Mouse (Mus musculus) CH12.LX (cell line): ENCODE data around the gene Triobp. TPM values are rescaled to one million over a fixed set of nuclear protein-coding genes. Genes with fewer than 3 reads are reported as not detected.

Experiments used
- DNase-seq: peaks from one replicate; pipeline ENCODE4 v3.0.0-alpha.2; 2013; ENCODE audit errors: extremely low read depth
- H3K27ac ChIP-seq: 2 replicates; pipeline ENCODE4 v1.5.1; 2012; ENCODE audit warnings: low read depth, mild to moderate bottlenecking, control low read depth, moderate library complexity; ENCODE audit not compliant: insufficient read depth
- H3K27me3 ChIP-seq: replicated peaks from 2 replicates; pipeline ENCODE3; 2012; ENCODE audit warnings: inconsistent platforms
- H3K36me3 ChIP-seq, 2 experiments: replicated peaks in 1 of 2; 2 replicates each; pipeline versions ENCODE3 to v1.6.1; 2012; ENCODE audit warnings: inconsistent platforms in 1 of 2, low read length in 1 of 2, mild to moderate bottlenecking in 1 of 2, mixed read lengths in 1 of 2, moderate library complexity in 1 of 2; ENCODE audit not compliant: control insufficient read depth in 1 of 2, insufficient read depth in 1 of 2
- H3K4me1 ChIP-seq, 2 experiments: 2 replicates each; pipeline ENCODE4 v1.6.1; 2012; ENCODE audit warnings: inconsistent platforms in 1 of 2, moderate library complexity in 1 of 2; ENCODE audit not compliant: insufficient read depth in 2 of 2, control insufficient read depth in 1 of 2
- H3K4me2 ChIP-seq: 2 replicates; pipeline ENCODE4 v1.6.1; 2012; ENCODE audit warnings: low read depth, mild to moderate bottlenecking, control low read depth; ENCODE audit not compliant: poor library complexity, insufficient read depth, severe bottlenecking
- H3K4me3 ChIP-seq, 3 experiments: fragments of 150-350 bp in 1 of 3; sonication (generic) in 1 of 3; replicated peaks in 1 of 3; 2 replicates each; pipeline versions ENCODE3 to v1.5.1; 2011 to 2012; ENCODE audit warnings: low read depth in 2 of 3, low read length in 2 of 3, mild to moderate bottlenecking in 2 of 3, moderate library complexity in 2 of 3, control low read depth in 1 of 3, improper control_type of control experiment in 1 of 3, inconsistent platforms in 1 of 3, mixed read lengths in 1 of 3; ENCODE audit not compliant: poor library complexity in 1 of 3
- H3K79me2 ChIP-seq: replicated peaks from 2 replicates; pipeline ENCODE4 v1.6.1; 2012; ENCODE audit warnings: mild to moderate bottlenecking, moderate library complexity; ENCODE audit not compliant: control insufficient read depth, poor library complexity, insufficient read depth, severe bottlenecking; ENCODE audit errors: extremely low read depth
- H3K9ac ChIP-seq: 2 replicates; pipeline ENCODE4 v1.6.1; 2012; ENCODE audit warnings: low read depth, mild to moderate bottlenecking, control low read depth, moderate library complexity; ENCODE audit not compliant: insufficient read depth
- H3K9me3 ChIP-seq: replicated peaks from 2 replicates; pipeline ENCODE3; 2012; ENCODE audit warnings: low read length, inconsistent platforms, mixed read lengths
- BHLHE40 ChIP-seq: IDR thresholded peaks from 2 replicates; pipeline ENCODE4 v1.6.1; 2011; ENCODE audit warnings: mild to moderate bottlenecking, low read depth, low read length, improper control_type of control experiment
- CHD1 ChIP-seq: IDR thresholded peaks from 2 replicates; pipeline ENCODE4 v1.6.1; 2012; ENCODE audit warnings: low read depth, low read length, improper control_type of control experiment, inconsistent platforms
- CHD2 ChIP-seq: IDR thresholded peaks from 2 replicates; pipeline ENCODE4 v1.6.1; 2011; ENCODE audit warnings: low read length, improper control_type of control experiment
- CTCF ChIP-seq, 2 experiments: IDR thresholded peaks in 1 of 2; conservative IDR thresholded peaks in 1 of 2; 2 replicates each; pipeline ENCODE4 v1.5.1; 2011 to 2012; ENCODE audit warnings: low read depth in 2 of 2, low read length in 2 of 2, improper control_type of control experiment in 1 of 2, inconsistent platforms in 1 of 2, mild to moderate bottlenecking in 1 of 2, moderate library complexity in 1 of 2
- E2F4 ChIP-seq: IDR thresholded peaks from 2 replicates; pipeline ENCODE4 v1.6.1; 2011; ENCODE audit warnings: low read depth, low read length, improper control_type of control experiment; ENCODE audit not compliant: insufficient replicate concordance
- ELF1 ChIP-seq: IDR thresholded peaks from 2 replicates; pipeline ENCODE4 v1.6.1; 2014; ENCODE audit warnings: low read depth, mild to moderate bottlenecking, inconsistent platforms, low read length, improper control_type of control experiment
- EP300 ChIP-seq: IDR thresholded peaks from 2 replicates; pipeline ENCODE4 v1.6.1; 2011; ENCODE audit warnings: low read length, improper control_type of control experiment
- ETS1 ChIP-seq: conservative IDR thresholded peaks from 2 replicates; pipeline ENCODE4 v1.6.1; 2012; ENCODE audit warnings: low read depth, mild to moderate bottlenecking, inconsistent platforms, low read length, improper control_type of control experiment, moderate library complexity
- GABPA ChIP-seq: IDR thresholded peaks from 2 replicates; pipeline ENCODE4 v1.6.1; 2012; ENCODE audit warnings: low read depth, low read length, improper control_type of control experiment, inconsistent platforms; ENCODE audit not compliant: insufficient replicate concordance
- JUN ChIP-seq: IDR thresholded peaks from 2 replicates; pipeline ENCODE4 v1.6.1; 2011; ENCODE audit warnings: low read depth, mild to moderate bottlenecking, low read length, improper control_type of control experiment, moderate library complexity; ENCODE audit not compliant: insufficient read depth
- JUND ChIP-seq: conservative IDR thresholded peaks from 2 replicates; pipeline ENCODE4 v1.6.1; 2011; ENCODE audit warnings: low read depth, low read length, improper control_type of control experiment
- KAT2A ChIP-seq: IDR thresholded peaks from 2 replicates; pipeline ENCODE4 v1.6.1; 2012; ENCODE audit warnings: low read length, improper control_type of control experiment, inconsistent platforms; ENCODE audit not compliant: insufficient replicate concordance
- MAFK ChIP-seq: IDR thresholded peaks from 2 replicates; pipeline ENCODE4 v1.6.1; 2011; ENCODE audit warnings: low read length, improper control_type of control experiment; ENCODE audit not compliant: insufficient replicate concordance
- MAZ ChIP-seq: IDR thresholded peaks from 2 replicates; pipeline ENCODE4 v1.6.1; 2012; ENCODE audit warnings: low read depth, mild to moderate bottlenecking, inconsistent platforms, low read length, improper control_type of control experiment, moderate library complexity
- MEF2A ChIP-seq: IDR thresholded peaks from 2 replicates; pipeline ENCODE4 v1.6.1; 2014; ENCODE audit warnings: low read depth, mild to moderate bottlenecking, inconsistent platforms, low read length, improper control_type of control experiment, borderline replicate concordance
- MXI1 ChIP-seq: IDR thresholded peaks from 2 replicates; pipeline ENCODE4 v1.6.1; 2011; ENCODE audit warnings: mild to moderate bottlenecking, low read depth, low read length, improper control_type of control experiment
- MYC ChIP-seq: IDR thresholded peaks from 2 replicates; pipeline ENCODE4 v1.6.1; 2011; ENCODE audit warnings: low read depth, mild to moderate bottlenecking, improper control_type of control experiment, low read length
- NELFE ChIP-seq: IDR thresholded peaks from 2 replicates; pipeline ENCODE4 v1.6.1; 2011; ENCODE audit warnings: low read depth, low read length, improper control_type of control experiment
- PAX5 ChIP-seq: IDR thresholded peaks from 2 replicates; pipeline ENCODE4 v1.6.1; 2012; ENCODE audit warnings: low read length, inconsistent platforms, mixed read lengths
- POLR2A ChIP-seq: IDR thresholded peaks from 2 replicates; pipeline ENCODE4 v1.6.1; 2011; ENCODE audit warnings: low read depth, mild to moderate bottlenecking, improper control_type of control experiment, low read length
- POLR2AphosphoS2 ChIP-seq: IDR thresholded peaks from 2 replicates; pipeline ENCODE4 v1.6.1; 2011; ENCODE audit warnings: low read depth, low read length, improper control_type of control experiment
- RCOR1 ChIP-seq: conservative IDR thresholded peaks from 2 replicates; pipeline ENCODE4 v1.6.1; 2012; ENCODE audit warnings: low read depth, mild to moderate bottlenecking, inconsistent platforms, low read length, improper control_type of control experiment
- SIN3A ChIP-seq: IDR thresholded peaks from 2 replicates; pipeline ENCODE4 v1.6.1; 2012; ENCODE audit warnings: low read length, improper control_type of control experiment, inconsistent platforms
- SMC3 ChIP-seq: IDR thresholded peaks from 2 replicates; pipeline ENCODE4 v1.6.1; 2011; ENCODE audit warnings: low read depth, low read length, improper control_type of control experiment
- TBP ChIP-seq: conservative IDR thresholded peaks from 2 replicates; pipeline ENCODE4 v1.6.1; 2011; ENCODE audit warnings: low read depth, low read length, improper control_type of control experiment
- TCF12 ChIP-seq: IDR thresholded peaks from 2 replicates; pipeline ENCODE4 v1.6.1; 2014; ENCODE audit warnings: low read depth, mild to moderate bottlenecking, inconsistent platforms, low read length, improper control_type of control experiment
- USF1 ChIP-seq: IDR thresholded peaks from 2 replicates; pipeline ENCODE4 v1.6.1; 2014; ENCODE audit warnings: low read depth, mild to moderate bottlenecking, inconsistent platforms, low read length, improper control_type of control experiment
- USF2 ChIP-seq: conservative IDR thresholded peaks from 2 replicates; pipeline ENCODE4 v1.6.1; 2011; ENCODE audit warnings: low read depth, low read length, improper control_type of control experiment
- ZC3H11A ChIP-seq: IDR thresholded peaks from 2 replicates; pipeline ENCODE4 v1.6.1; 2012; ENCODE audit warnings: low read depth, mild to moderate bottlenecking, inconsistent platforms, low read length, improper control_type of control experiment
- ZKSCAN1 ChIP-seq: IDR thresholded peaks from 2 replicates; pipeline ENCODE4 v1.6.1; 2012; ENCODE audit warnings: low read depth, inconsistent platforms, low read length, improper control_type of control experiment, borderline replicate concordance
- ZMIZ1 ChIP-seq: IDR thresholded peaks from 2 replicates; pipeline ENCODE4 v1.6.1; 2012; ENCODE audit warnings: low read depth, mild to moderate bottlenecking, inconsistent platforms, low read length, improper control_type of control experiment
- ZNF384 ChIP-seq: IDR thresholded peaks from 2 replicates; pipeline ENCODE4 v1.6.1; 2012; ENCODE audit warnings: low read depth, low read length, improper control_type of control experiment, inconsistent platforms
- dilution Hi-C: fragments of 300-500 bp; cut with MboI; formaldehyde crosslinking; loops from 2 replicates; pipeline ENCODE4 v1.14.3; 2020; ENCODE audit warnings: low sequenced_read_pairs; ENCODE audit not compliant: extremely low pct_unique_long_range_greater_than_20kb, extremely low pct_ligation_motif_present
- in situ Hi-C: fragments of 300-500 bp; cut with MboI; formaldehyde crosslinking; loops from 3 replicates; pipeline ENCODE4 v1.14.3; 2019; ENCODE audit warnings: low sequenced_read_pairs, low pct_ligation_motif_present, low pct_unique_long_range_greater_than_20kb, mixed read lengths
- polyA plus RNA-seq: library from polyadenylated mRNA; unstranded; fragments of >175 nt; gene quantifications from 2 replicates; pipeline ENCODE4 v1.2.1, GENCODE M21; 2012; ENCODE audit warnings: low read depth; ENCODE audit not compliant: insufficient read length
- total RNA-seq, 2 experiments: library from RNA; depleted of rRNA; stranded (reverse); fragments of 300-350 nt in 1 of 2; fragments of >200 nt in 1 of 2; gene quantifications; 2 replicates each; pipeline ENCODE4 v1.2.3; 2012 to 2014

Triobp gene
- total and polyA plus RNA-seq, 3 experiments = 11.5 to 31.0 (median 25.5) TPM

DNA sequence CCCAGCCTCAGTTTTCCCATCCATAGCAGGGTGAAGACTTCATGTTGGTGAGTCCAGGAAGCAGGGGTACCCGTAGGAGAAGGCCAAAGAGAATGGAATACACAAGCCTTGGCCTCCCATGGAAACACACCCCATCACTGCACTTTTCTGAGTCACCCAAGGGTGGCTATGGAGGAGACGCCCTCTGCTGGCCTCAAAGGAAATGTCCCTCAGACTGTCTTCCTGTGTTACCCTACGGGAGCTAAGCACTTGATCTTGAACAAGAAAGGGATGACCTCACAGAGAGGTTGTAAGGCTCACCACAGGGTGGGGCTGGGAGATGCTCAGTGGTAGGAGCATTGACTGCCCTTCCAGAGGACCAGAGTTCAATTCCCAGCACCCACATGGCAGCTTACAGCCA lies 15.9 kb upstream of the Triobp start (continued):
- TF ChIP-seq MYC (no peak), POLR2A (no peak), ZKSCAN1 (no peak), POLR2AphosphoS2 (no peak), USF1 (no peak), MAZ (peak; percentile 56; the same call in 1 of the 2 replicates), MAFK (no peak), SIN3A (no peak; the same call in 1 of the 2 replicates), E2F4 (no peak), PAX5 (no peak), BHLHE40 (peak; percentile 10; the same call in 1 of the 2 replicates), ZC3H11A (no peak; the same call in 1 of the 2 replicates), KAT2A (0 out of 2 replicates have a peak, but pooled peaks have one; percentile 16), MXI1 (no peak), NELFE (no peak), MEF2A (no peak), CHD2 (no peak), JUND (peak; percentile 54), TCF12 (peak; percentile 9; the same call in 1 of the 2 replicates)

DNA sequence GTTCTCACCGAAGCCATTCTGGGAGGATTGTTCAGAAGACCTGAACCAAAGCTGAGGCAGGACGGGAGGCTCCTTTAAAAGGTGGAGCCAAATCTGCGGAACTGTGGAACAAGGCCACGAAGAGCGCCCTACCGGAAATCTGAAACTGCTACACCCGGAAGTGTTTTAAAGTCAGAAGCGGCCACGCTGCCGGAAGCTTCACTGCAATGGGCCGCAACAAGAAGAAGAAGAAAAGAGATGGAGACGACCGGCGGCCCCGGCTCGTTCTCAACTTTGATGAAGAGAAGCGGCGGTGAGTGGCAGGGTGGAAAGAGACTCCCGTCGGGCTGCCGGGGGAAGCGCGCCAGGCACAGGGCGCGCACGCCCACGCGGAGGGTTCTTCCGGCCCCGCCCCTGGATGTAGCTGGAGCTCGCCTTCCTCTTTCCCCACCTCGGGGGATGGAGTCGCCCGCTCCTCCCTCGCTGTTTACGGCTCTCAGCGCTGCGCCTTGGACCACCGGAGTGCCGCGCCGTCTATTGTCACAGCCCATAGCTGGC lies 12.7 kb upstream of the Triobp start, which contains the start of gene Nol12:
Gene Nol12, plus strand, starts transcription at position 150 of the 537 bp plus-strand sequence.
- peaks cover 38 to 52% of the 10 kb centered on the region in 2 experiments for H3K36me3 ChIP-seq
- peak within 1 kb of the TSS; percentile 23; the same call in 1 of the 2 replicates for H3K27ac ChIP-seq
- dilution Hi-C loops (no loop called here), in situ Hi-C loops (no loop called here)
- no peaks in the 10 kb centered on the region for H3K9me3 ChIP-seq
- peaks cover 6 to 32% of the 10 kb centered on the region in 2 experiments; a peak in 3 of 4 replicates for H3K4me1 ChIP-seq
- H3K79me2 ChIP-seq = peaks cover 14% of the 10 kb centered on the region; the same call in 1 of the 2 replicates
- peak within 1 kb of the TSS; percentile 90 for H3K4me2 ChIP-seq
- H3K9ac ChIP-seq = peak within 1 kb of the TSS; percentile 82
- H3K4me3 ChIP-seq = peak within 1 kb of the TSS; percentile 63 to 97 (median 86)
- DNase-seq = peak; percentile 95
- no peaks in the 10 kb centered on the region for H3K27me3 ChIP-seq
- TF ChIP-seq CTCF (conservative IDR thresholded peaks at IDR 0.05 in 1 of 2, IDR thresholded peaks at IDR 0.05 in 1 of 2; ENCODE audit: low read depth in 2 of 2, low read length in 2 of 2) (no peak), RCOR1 (0 out of 2 replicates have a peak, but pooled peaks have one; percentile 50), POLR2AphosphoS2 (no peak; the same call in 1 of the 2 replicates), NELFE (peak; percentile 82), USF2 (no peak), ETS1 (no peak), KAT2A (peak; percentile 81; the same call in 1 of the 2 replicates), EP300 (peak; percentile 37), SMC3 (0 out of 2 replicates have a peak, but pooled peaks have one; percentile 1), MAZ (0 out of 2 replicates have a peak, but pooled peaks have one; percentile 14), JUN (no peak; the same call in 1 of the 2 replicates), E2F4 (no peak), TCF12 (peak; percentile 76), ZC3H11A (no peak), JUND (no peak), MYC (peak; percentile 99), ZNF384 (peak; percentile 6; the same call in 1 of the 2 replicates), CHD1 (no peak), PAX5 (no peak), CHD2 (peak; percentile 58), ZMIZ1 (peak; percentile 90), MAFK (no peak), USF1 (no peak; the same call in 1 of the 2 replicates), TBP (peak; percentile 92), SIN3A (peak; percentile 97), MXI1 (peak; percentile 98), ZKSCAN1 (no peak), GABPA (no peak; the same call in 1 of the 2 replicates), ELF1 (peak; percentile 97)
